Mouse (Mus musculus): Measurements from ENCODE around the gene Fcgbp.
A peak's percentile ranks its signal among the peaks of the same experiment; 100 is the strongest.
"Not testable (repeated sequence)": the region's sequence is repeated elsewhere in the genome, so short reads cannot be mapped to it uniquely, and the experiment has no call there.

The Fcgbp gene

GRCm38 (mm10) chr7:28151584-28152221, 80.7 kb downstream of the Fcgbp start:
- peak in 1 of 2 experiments; percentile 21 for DNase-seq

GRCm38 (mm10) chr7:28153595-28153994, 82.6 kb downstream of the Fcgbp start:
- DNase-seq, result not testable (repeated sequence)

GRCm38 (mm10) chr7:28159292-28159691, 88.3 kb downstream of the Fcgbp start:
- DNase-seq, result peak in 1 of 2 experiments; percentile 24

DNA sequence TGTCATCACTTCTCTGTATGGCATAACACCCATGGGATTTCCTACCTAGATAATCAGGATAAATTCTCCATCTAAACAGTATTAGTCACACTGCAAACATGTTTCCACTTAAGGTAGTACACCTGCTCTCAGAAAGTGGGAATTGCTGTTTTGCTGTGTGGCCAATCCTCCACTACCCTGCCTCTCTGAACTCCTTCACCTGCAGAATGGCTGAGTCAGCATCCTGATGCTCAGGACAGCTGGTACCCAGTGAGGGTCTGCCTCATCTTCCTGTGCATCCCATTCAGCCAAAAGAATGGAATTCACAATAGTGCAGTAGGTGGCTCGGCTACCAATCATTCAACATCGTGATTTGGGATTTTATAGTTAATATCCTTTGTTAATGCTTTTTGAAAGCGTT, 88.9 kb downstream of the Fcgbp start:
- DNase-seq, result no peak

DNA sequence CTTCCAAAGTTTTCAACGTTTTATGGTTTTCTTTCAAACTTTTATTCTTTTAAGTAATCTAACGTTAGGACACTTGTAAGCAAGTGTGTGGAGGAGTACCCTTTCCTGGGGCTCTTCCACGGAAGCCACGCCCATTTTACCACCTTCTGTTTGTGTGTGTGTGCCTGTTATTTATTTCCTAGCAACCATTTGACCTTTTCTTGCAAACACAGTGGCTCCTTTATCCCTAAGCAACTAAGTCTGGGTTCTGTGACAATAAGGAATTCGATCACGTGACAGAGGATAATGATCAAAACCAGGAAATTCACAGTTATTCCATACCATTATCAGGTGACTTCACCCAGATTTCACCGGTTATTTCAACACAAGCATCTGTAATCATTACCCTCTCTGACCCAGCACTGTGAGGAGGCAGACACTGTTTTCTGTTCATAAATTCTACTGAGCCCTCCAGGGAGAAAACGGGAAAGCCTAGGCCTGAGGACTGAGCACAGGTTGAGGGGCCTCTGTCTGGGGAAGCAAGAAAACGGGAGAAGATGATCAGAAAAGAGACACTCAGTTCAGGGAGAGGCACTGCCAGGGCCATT, 90.2 kb downstream of the Fcgbp start:
- no peak for DNase-seq

DNA sequence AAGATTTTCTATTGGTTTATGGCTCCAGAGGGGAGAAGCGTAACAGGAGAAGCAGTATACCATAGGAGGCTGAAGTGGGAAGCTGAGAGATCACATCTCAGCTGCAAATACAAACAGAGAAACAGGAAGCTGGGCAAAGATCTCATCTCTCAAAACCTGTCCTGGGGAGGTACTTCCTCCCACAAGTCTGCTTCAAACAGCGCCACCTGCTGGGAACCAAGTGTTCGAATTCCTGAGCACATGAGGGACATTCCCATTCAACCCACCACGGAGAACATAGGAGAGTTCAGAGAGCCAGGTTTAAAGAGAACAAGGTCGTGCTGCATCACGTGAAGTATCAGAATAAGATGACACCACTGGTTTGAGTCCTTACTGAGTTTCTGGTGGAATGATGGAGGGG, 94.4 kb downstream of the Fcgbp start:
- no peak for DNase-seq

GRCm38 (mm10) chr7:28168320-28169115, 97.5 kb downstream of the Fcgbp start:
- peak; percentile 58 to 74 for DNase-seq

DNA sequence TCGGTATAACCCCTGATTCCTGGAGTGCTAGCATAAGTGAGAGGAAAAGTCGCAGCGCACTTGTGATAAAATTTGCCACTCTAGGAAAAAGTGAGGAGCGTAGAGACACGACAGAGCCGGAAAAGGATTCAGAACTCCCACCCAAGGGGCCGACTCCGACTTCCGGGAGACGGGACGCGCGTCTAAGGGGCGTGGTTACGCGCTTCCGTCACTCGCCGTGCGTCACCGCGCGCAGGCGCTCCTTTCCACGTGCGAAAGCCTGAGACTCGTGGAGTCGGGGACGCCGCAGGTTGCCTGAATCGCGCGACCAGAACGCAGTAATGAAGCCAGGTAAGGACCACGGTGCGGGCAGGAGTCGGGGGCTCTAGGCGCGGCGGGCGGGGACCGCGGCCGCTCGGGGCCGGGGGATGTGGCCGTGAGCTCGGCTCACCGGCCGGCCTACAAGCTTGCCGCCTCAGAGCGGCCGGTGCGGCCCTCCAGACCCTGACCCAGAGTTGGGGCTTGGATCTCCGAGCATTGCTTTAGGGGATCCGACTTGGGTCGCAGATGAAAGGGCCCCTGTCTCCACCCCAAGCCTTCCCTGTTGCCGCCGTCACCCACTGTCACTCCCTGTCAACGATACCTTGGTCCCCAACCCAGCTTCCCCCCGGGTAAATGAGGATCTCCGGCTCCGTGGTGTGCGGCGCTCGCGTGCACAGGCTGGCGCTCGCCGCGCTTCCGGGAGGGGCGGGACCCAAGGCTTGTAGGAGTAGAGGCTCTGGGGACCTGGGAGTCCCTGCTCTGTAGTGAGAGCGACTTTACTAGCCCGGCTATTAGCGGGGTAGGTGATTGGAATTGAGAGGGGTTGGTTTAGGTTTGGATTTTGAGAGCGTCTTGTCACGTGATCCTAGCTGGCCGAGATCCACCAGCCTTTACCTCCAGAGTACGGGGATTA, 98.7 kb downstream of the Fcgbp start, which contains the start of gene Fbl:
Gene Fbl, plus strand, starts transcription at position 222 of the 934 bp plus-strand sequence.
- DNase-seq, result peak; percentile 90 to 93

Measured in lung, adult 18-20 months (tissue).